Mouse (Mus musculus): ENCODE results near the gene Kcnh3. TPM values are rescaled to one million over a fixed set of nuclear protein-coding genes. Genes with fewer than 3 reads are reported as not detected.
"Not testable (repeated sequence)": the region's sequence is repeated elsewhere in the genome, so short reads cannot be mapped to it uniquely, and the experiment has no call there.

Kcnh3 gene
- polyA plus RNA-seq, 1 experiment from 2014 or later = 1.4 TPM

DNA sequence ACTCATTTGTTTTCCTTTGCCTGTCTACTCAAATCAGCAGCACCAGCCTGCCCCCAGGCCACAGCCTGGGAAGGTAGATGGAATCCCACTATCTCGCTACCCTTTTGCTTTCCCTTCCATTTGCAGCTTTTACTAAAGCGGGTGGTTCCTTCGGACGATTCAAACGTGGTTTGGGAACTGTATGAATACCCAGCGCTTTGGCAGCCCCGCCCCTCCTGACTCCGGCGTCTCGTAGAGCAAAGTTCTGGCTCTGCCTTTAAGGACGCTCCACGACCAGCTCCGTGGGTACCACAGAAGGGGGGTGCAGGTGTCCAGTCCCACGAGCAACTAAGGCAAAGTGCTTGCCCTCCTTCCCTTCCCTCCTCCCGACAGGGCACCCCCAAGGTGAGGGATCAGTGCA lies 26.4 kb downstream of the Kcnh3 start:
- Histone ChIP-seq H3K36me3 (ENCODE audit: control insufficient read depth, insufficient read depth, low read length) (peaks cover 28% of the 10 kb centered on the region), H3K9ac (ENCODE audit: low read depth, low read length) (peak overlapping the region; percentile 74; the same call in 1 of the 2 replicates), H3K4me1 (ENCODE audit: control insufficient read depth, insufficient read depth, low read length) (peaks cover 29% of the 10 kb centered on the region), H3K4me3 (ENCODE audit: low read length) (peak overlapping the region; percentile 69), H3K4me2 (replicated peaks; ENCODE audit: low read depth, low read length) (peak overlapping the region; percentile 60)
- ATAC-seq (ENCODE audit: low FRiP score, low TSS enrichment); H3K27ac ChIP-seq (ENCODE audit: low read depth, low read length); H3K9me3 ChIP-seq (ENCODE audit: control insufficient read depth, low read length); H3K27me3 ChIP-seq (ENCODE audit: control insufficient read depth, insufficient read depth, low read length): not testable (repeated sequence)
- WGBS = 2% methylated on average over 14 of the region's 15 CpGs

DNA sequence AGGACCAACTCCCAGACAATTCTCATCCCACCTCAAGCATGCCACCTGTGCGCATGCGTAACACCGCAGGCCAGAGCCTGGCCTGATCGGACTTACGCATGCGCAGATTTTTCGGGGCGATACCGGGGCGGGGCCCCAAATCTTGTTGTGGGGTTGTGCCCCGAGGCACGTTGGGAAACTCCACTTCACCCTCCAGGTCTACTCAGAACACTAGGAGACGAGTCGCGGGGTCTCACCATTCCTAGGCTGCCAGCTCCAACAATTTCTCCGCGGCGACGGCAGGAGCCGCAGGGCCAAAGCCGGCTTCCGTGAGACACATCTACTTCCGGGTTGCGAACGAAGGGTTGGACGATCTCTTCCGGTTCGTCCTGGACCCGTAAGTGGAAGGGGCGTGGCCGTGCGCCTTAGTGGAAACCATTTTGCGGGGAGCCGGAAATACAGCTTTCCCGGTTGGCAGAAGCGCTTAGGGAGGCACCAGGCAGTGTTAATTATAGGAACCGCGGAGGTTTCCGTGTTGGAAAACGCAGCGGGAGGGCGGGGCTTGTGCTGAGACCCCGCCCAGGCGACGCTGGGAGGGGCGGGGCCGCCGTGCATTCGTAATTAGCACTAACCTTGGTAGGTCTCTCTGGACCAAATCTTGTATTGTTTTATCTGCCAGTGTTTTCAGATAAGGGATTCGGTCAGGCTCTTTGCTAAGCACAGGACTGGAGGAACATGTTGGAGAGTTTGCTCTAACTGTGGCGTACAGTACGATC lies 27.1 kb downstream of the Kcnh3 start, which contains the start of gene Mcrs1:
TSS of gene Mcrs1 (minus strand) at position 336 of the 755 bp plus-strand sequence.
- ATAC-seq (ENCODE audit: low FRiP score, low TSS enrichment) = peak; percentile 91
- Histone ChIP-seq H3K4me2 (replicated peaks; ENCODE audit: low read depth, low read length) (peak within 1 kb of the TSS; percentile 60), H3K27me3 (ENCODE audit: control insufficient read depth, insufficient read depth, low read length) (no peaks in the 10 kb centered on the region), H3K4me1 (ENCODE audit: control insufficient read depth, insufficient read depth, low read length) (peaks cover 29% of the 10 kb centered on the region), H3K27ac (ENCODE audit: low read depth, low read length) (peak within 1 kb of the TSS; percentile 98), H3K9me3 (ENCODE audit: control insufficient read depth, low read length) (no peaks in the 10 kb centered on the region), H3K9ac (ENCODE audit: low read depth, low read length) (peak within 1 kb of the TSS; percentile 74), H3K4me3 (ENCODE audit: low read length) (peak within 1 kb of the TSS; percentile 69), H3K36me3 (ENCODE audit: control insufficient read depth, insufficient read depth, low read length) (peaks cover 21% of the 10 kb centered on the region)
- under 1% methylated on average over 52 of the region's 52 CpGs for WGBS

DNA sequence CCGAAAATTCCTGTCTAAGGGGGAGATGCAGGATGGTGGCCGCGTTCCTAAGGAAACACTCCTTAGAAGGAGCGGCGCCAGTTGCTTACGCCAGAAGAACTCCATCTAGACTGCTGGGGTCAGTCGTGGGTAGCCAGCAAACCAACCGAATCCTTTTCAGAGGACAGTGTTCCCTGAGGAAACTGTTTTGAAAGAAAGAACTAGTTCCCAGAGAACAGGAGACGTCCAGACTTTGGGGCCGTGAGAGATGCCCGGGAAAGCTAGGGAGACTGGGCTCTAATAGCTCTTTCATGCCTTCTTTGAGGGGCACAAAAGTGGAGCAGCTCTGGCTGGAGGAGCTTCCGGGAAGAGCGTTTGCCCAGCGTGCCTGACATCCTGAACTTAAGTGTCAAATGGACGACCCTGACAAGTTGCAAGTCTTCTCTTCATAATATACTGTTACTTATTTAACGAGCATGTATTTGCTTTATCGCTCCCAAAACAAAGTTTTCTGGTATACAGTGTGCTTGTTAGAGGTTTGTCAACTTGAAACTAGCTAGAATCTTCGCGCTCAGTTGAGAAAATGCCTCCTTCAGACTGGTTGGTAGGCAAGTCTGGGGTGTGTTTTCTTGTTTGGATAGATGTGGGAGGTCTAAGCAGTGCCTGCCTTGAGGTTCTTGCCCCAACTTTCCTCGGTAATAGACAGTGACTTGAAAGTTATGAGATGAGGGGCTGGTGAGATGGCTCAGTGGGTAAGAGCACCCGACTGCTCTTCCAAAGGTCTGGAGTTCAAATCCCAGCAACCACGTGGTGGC lies 27.9 kb downstream of the Kcnh3 start:
- Histone ChIP-seq H3K36me3 (ENCODE audit: control insufficient read depth, insufficient read depth, low read length) (peaks cover 13% of the 10 kb centered on the region; the same call in 1 of the 2 replicates), H3K27ac (ENCODE audit: low read depth, low read length) (peak overlapping the region; percentile 98), H3K4me1 (ENCODE audit: control insufficient read depth, insufficient read depth, low read length) (peaks cover 29% of the 10 kb centered on the region), H3K4me2 (replicated peaks; ENCODE audit: low read depth, low read length) (peak overlapping the region; percentile 60), H3K27me3 (ENCODE audit: control insufficient read depth, insufficient read depth, low read length) (no peaks in the 10 kb centered on the region), H3K9me3 (ENCODE audit: control insufficient read depth, low read length) (no peaks in the 10 kb centered on the region), H3K9ac (ENCODE audit: low read depth, low read length) (peak overlapping the region; percentile 74), H3K4me3 (ENCODE audit: low read length) (peak overlapping the region; percentile 69)
- peak; percentile 42 for ATAC-seq (ENCODE audit: low FRiP score, low TSS enrichment)
- WGBS = 2% methylated on average over 22 of the region's 22 CpGs

DNA sequence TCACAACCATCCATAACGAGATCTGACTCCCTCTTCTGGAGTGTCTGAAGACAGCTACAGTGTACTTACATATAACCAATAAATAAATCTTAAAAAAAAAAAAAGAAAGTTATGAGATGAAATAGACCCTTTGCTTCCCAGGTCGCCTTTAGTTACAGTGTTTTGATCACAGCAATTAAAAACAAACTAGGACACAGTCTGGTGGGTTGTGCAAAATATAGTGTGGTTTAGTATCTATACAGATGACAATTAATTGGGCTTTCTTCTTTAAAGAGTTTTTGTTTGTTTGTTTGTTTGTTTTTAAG lies 28.5 kb downstream of the Kcnh3 start:
- 47% methylated on average over 2 of the region's 2 CpGs for WGBS
- Histone ChIP-seq H3K4me3 (ENCODE audit: low read length) (peak overlapping the region; percentile 69), H3K27ac (ENCODE audit: low read depth, low read length) (peak overlapping the region; percentile 98), H3K4me2 (replicated peaks; ENCODE audit: low read depth, low read length) (peak overlapping the region; percentile 60), H3K4me1 (ENCODE audit: control insufficient read depth, insufficient read depth, low read length) (peaks cover 29% of the 10 kb centered on the region)
- H3K36me3 ChIP-seq (ENCODE audit: control insufficient read depth, insufficient read depth, low read length); ATAC-seq (ENCODE audit: low FRiP score, low TSS enrichment); H3K9ac ChIP-seq (ENCODE audit: low read depth, low read length); H3K27me3 ChIP-seq (ENCODE audit: control insufficient read depth, insufficient read depth, low read length); H3K9me3 ChIP-seq (ENCODE audit: control insufficient read depth, low read length): not testable (repeated sequence)

DNA sequence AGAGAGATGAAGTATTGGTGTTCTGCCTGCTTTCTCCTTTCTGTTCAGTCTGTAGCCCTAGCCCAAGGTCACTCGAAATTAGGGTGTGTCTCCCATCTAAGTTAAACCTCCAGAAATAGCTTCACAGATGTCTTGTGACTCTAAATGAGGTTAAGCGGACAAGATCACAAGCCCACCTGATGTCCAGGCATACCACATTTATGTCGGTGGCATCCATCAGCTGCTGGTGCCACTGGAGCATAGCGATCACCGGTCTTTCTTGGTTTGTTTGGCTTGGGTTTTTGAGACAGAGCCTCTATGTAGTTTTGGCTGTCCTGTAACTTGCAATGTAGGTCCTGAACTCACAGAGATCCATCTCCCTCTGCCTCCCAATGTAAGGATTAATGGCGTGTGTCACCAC lies 29.1 kb downstream of the Kcnh3 start:
- 64% methylated on average over 6 of the region's 6 CpGs for WGBS

DNA sequence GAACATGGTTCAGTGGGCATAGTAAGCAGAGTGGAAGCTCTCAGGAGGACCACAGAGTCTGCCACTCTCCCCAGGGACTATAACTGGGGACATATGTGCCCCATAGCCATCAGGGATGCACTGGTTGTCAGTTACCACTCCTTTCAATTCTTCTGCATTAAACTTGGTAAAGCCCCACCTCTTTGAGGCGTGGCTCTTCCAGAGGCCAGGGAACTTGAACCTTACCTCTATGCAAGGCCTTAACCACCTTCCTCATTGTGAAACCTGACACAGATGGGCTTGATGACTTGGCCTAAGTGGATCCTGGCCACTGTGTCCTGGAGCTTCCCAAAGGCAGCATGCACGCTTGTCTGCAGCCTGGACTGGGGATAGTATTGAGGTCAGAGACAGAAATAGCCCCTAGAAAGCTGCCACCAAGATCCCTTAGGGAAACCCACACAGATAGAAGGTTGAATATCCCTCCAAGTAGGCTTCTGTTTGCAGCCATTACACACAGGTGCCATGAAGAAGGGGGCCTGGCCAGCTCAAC lies 29.9 kb downstream of the Kcnh3 start:
- no peak overlapping the region for H3K9ac ChIP-seq (ENCODE audit: low read depth, low read length)
- H3K27ac ChIP-seq (ENCODE audit: low read depth, low read length) = no peak overlapping the region; the same call in 1 of the 2 replicates
- no peaks in the 10 kb centered on the region for H3K36me3 ChIP-seq (ENCODE audit: control insufficient read depth, insufficient read depth, low read length)
- 85% methylated on average over 2 of the region's 2 CpGs for WGBS
- ATAC-seq (ENCODE audit: low FRiP score, low TSS enrichment) = no peak
- H3K9me3 ChIP-seq (ENCODE audit: control insufficient read depth, low read length) = no peaks in the 10 kb centered on the region
- no peak overlapping the region for H3K4me3 ChIP-seq (ENCODE audit: low read length)
- no peaks in the 10 kb centered on the region for H3K27me3 ChIP-seq (ENCODE audit: control insufficient read depth, insufficient read depth, low read length)
- H3K4me1 ChIP-seq (ENCODE audit: control insufficient read depth, insufficient read depth, low read length) = peaks cover 23% of the 10 kb centered on the region; the same call in 1 of the 2 replicates
- H3K4me2 ChIP-seq (replicated peaks; ENCODE audit: low read depth, low read length) = no peak overlapping the region

More for the DNA sequence above, 29.1 kb downstream of the Kcnh3 start:
- Histone ChIP-seq H3K4me2 (replicated peaks; ENCODE audit: low read depth, low read length) (no peak overlapping the region), H3K27ac (ENCODE audit: low read depth, low read length) (peak overlapping the region; percentile 3; the same call in 1 of the 2 replicates), H3K4me1 (ENCODE audit: control insufficient read depth, insufficient read depth, low read length) (peaks cover 28% of the 10 kb centered on the region), H3K9ac (ENCODE audit: low read depth, low read length) (no peak overlapping the region), H3K36me3 (ENCODE audit: control insufficient read depth, insufficient read depth, low read length) (0 out of 2 replicates have a peak, but pooled peaks cover 2% of the 10 kb centered on the region), H3K4me3 (ENCODE audit: low read length) (no peak overlapping the region), H3K9me3 (ENCODE audit: control insufficient read depth, low read length) (no peaks in the 10 kb centered on the region), H3K27me3 (ENCODE audit: control insufficient read depth, insufficient read depth, low read length) (no peaks in the 10 kb centered on the region)
- no peak for ATAC-seq (ENCODE audit: low FRiP score, low TSS enrichment)

DNA sequence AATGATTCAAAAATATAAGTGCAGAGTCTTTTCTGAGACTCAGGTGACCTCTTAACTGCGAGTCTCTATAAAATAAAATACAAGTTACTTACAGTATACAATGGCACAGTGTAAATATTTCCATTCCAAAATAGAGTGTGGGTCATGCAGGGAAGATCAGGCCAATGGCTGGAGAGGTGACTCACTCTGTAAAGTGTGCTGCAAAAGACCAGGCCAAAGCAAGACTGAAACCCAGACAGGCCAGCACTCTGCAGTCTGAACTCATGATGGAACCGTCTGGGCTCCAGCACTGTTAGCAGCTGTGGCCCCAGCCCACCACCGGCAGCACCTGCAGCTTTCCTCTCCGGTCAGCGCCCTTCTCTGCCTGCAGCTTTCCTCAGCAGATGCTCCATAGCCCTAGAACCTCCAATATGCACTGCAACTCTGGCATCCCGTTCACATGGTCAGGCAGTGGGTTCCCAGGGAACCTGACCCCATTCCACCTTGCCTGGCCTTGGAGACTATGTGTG lies 30.6 kb downstream of the Kcnh3 start:
- ATAC-seq (ENCODE audit: low FRiP score, low TSS enrichment) = no peak
- no peak overlapping the region for H3K9ac ChIP-seq (ENCODE audit: low read depth, low read length)
- WGBS = 91% methylated on average over 6 of the region's 6 CpGs
- no peak overlapping the region for H3K4me2 ChIP-seq (replicated peaks; ENCODE audit: low read depth, low read length)
- no peak overlapping the region for H3K4me3 ChIP-seq (ENCODE audit: low read length)
- no peak overlapping the region for H3K27ac ChIP-seq (ENCODE audit: low read depth, low read length)
- no peaks in the 10 kb centered on the region for H3K36me3 ChIP-seq (ENCODE audit: control insufficient read depth, insufficient read depth, low read length)
- peaks cover 26% of the 10 kb centered on the region; the same call in 1 of the 2 replicates for H3K4me1 ChIP-seq (ENCODE audit: control insufficient read depth, insufficient read depth, low read length)
- no peaks in the 10 kb centered on the region for H3K27me3 ChIP-seq (ENCODE audit: control insufficient read depth, insufficient read depth, low read length)
- H3K9me3 ChIP-seq (ENCODE audit: control insufficient read depth, low read length) = no peaks in the 10 kb centered on the region

DNA sequence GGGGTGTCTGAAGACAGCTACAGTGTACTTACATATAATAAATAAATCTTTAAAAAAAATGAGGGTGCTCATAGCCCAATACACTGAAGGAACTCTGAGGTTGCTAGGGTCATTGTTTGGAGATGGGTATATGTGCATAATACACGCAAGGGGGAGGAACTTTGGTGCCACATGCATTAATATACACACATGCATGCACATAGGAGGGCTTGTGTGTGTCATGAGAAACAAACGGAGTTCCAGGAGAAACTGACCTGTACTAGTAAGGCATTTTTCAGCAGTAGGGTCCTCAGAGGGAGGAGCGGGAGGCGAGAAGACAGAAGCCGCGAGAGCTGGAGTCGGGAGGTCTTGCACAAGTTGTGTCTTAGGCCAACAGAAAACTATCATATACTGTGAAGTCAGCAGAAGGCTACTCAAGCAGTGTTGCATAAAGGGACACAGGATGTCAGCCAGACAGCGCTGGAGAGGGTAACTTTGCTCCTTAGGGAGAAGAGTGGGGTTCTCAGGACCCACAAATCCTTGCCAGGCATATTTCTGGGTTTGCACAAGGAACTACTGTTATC lies 34.6 kb downstream of the Kcnh3 start:
- H3K4me2 ChIP-seq (replicated peaks; ENCODE audit: low read depth, low read length) = peak overlapping the region; percentile 27
- 61% methylated on average over 8 of the region's 8 CpGs for WGBS
- H3K27me3 ChIP-seq (ENCODE audit: control insufficient read depth, insufficient read depth, low read length) = no peaks in the 10 kb centered on the region
- no peak overlapping the region for H3K4me3 ChIP-seq (ENCODE audit: low read length)
- H3K27ac ChIP-seq (ENCODE audit: low read depth, low read length) = 0 out of 2 replicates have a peak overlapping the region, but pooled peaks have one; percentile 39
- H3K36me3 ChIP-seq (ENCODE audit: control insufficient read depth, insufficient read depth, low read length) = no peaks in the 10 kb centered on the region
- no peak overlapping the region for H3K9ac ChIP-seq (ENCODE audit: low read depth, low read length)
- no peaks in the 10 kb centered on the region for H3K9me3 ChIP-seq (ENCODE audit: control insufficient read depth, low read length)
- 0 out of 2 replicates have a peak, but pooled peaks cover 10% of the 10 kb centered on the region for H3K4me1 ChIP-seq (ENCODE audit: control insufficient read depth, insufficient read depth, low read length)
- ATAC-seq (ENCODE audit: low FRiP score, low TSS enrichment) = peak; percentile 68; the same call in 1 of the 2 replicates
